Mouse (Mus musculus): ENCODE measurements at regions not wholly inside any gene's neighbourhood (a gene's known extent, or its start where the extent isn't known, plus 50 kb on each side); places are given as distances from the start of the nearest gene placed in this dataset.

- in situ Hi-C loops (cut with MboI, MseI): no loop called here
Measured at GRCm38 (mm10) chr14:102020161-102020605, 290.4 kb downstream of the Lmo7 start.

- in situ Hi-C loops (cut with MboI, MseI): no loop called here
Measured at GRCm38 (mm10) chr14:102019320-102019719, 289.6 kb downstream of the Lmo7 start.

- in situ Hi-C loops (cut with MboI, MseI): no loop called here
Measured at GRCm38 (mm10) chr14:102016572-102016971, 286.8 kb downstream of the Lmo7 start.

- in situ Hi-C loops (cut with MboI, MseI): no loop called here
Measured at GRCm38 (mm10) chr14:102014976-102015603, 285.3 kb downstream of the Lmo7 start.

- in situ Hi-C loops (cut with MboI, MseI): no loop called here
Measured at GRCm38 (mm10) chr14:102013238-102013637, 283.5 kb downstream of the Lmo7 start.

- in situ Hi-C loops (cut with MboI, MseI): no loop called here
Measured at GRCm38 (mm10) chr14:101997535-101997934, 267.8 kb downstream of the Lmo7 start.

- in situ Hi-C loops (cut with MboI, MseI): no loop called here
Measured at GRCm38 (mm10) chr14:101984401-101984800, 254.6 kb downstream of the Lmo7 start.

Measured in T-helper 17 cell (primary cell).